Mouse (Mus musculus): Measurements from ENCODE around the gene Osbpl8.

Gene Osbpl8

DNA sequence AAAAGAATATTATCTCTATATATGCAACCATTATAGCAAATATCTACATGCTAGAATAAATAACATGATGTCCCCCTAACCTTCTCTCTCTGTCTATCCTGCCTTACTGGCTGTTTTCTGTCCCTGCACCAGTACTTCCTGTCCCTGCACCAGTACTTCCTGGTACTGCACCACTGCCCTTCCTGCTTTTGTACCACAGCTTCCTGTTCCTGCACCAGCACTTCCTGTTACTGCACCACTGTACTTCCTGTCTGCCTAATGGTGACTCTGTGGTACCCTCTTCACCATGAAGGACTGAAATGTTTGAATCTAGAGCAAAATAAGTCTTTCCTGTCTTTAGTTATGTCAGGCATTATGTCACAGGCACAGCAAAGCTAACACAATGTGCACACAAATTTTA lies 156.0 kb downstream of the Osbpl8 start:
- DNase-seq: no peak

DNA sequence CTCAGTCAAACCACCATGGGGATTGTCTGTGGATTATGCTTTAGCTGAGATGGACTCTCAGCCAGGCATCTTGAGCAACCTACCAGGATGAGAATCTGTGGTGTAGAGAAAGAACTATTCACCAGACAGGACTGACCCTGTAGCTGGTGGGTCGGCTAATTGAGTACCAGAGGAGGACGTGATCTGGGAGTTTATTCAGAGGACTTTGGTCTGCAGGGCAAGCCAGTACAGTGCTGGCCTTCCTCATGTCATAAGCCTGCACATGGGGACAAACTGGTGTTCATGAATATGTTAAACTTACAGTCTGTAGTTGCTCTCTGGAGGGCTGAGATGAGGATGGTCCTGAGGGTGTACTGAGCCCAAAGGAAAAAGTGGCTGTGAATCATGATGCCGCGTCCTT lies 163.4 kb downstream of the Osbpl8 start:
- no peak for DNase-seq

GRCm38 (mm10) chr10:111329326-111329725 lies 164.8 kb downstream of the Osbpl8 start:
- DNase-seq: no peak

- no peak for DNase-seq
Measured at GRCm38 (mm10) chr10:111334902-111335301, 170.3 kb downstream of the Osbpl8 start.

- no peak for DNase-seq
Measured at GRCm38 (mm10) chr10:111335517-111336352, 171.2 kb downstream of the Osbpl8 start.

DNA sequence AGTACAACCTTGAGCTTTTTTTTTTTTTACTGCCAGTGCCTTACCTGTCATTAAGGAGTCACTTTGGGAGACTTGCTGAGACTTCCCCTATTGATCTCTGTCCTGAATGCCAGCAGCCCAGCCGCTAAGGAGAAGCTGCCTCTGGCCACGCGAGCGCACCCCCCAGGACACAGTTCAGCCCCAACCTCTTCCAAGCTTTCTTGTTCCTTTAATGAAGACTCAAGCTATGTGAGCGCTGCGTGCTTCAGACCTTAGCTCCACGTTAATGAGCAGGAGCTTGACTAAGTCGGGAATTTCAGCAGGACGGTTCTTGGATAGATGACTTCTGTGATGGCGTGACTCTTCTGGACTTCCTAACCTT lies 171.8 kb downstream of the Osbpl8 start:
- DNase-seq: no peak

- DNase-seq: no peak
Measured at GRCm38 (mm10) chr10:111339296-111339695, 174.7 kb downstream of the Osbpl8 start.

DNA sequence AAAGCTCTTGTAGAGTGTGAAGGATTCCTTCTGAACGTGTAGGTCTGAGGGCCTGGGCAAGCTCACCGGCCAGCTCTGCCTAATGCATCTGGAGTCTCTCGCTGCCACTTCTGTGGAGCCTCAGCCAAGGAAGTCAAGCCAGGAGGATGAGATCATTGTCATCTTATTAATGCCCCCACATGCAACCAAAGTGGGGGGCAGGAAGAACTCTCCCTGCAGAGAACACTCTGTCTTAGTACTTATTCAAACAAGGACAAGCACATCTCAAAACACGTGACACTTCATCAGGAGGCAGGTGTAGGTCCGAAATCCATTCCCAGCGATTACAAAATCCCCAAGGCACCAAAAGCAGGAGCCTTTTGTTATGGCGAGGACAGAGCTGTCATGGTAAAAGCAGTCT lies 177.2 kb downstream of the Osbpl8 start:
- DNase-seq: no peak

DNA sequence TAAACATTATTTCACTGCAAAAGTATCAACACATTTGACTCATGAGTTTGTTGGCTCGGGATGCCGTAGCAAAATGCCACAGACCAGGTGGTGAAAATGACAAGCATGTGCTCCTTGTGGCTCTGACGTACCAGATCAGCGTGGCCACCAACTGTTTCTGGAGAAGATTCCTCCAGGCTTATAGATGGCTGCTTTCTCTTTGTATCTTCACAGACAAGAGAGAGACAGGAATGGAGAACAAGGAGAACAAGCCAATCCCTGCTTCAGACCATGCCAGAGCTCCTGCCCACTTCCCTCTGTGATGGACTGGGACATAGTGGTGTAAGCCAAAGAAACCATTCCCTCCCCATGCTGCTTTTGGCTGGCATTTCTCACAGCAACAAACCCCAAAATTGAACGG lies 179.0 kb downstream of the Osbpl8 start:
- DNase-seq: no peak
